Comparison of ENCODE assay signal across 10 mouse cellular contexts in genomic region chr3:84428994-84429725, GRCm38 (mm10). TPM values are rescaled to one million over a fixed set of nuclear protein-coding genes. Genes with fewer than 3 reads are reported as not detected.
DNase-seq lines count a peak whose midpoint lies in the region; ATAC-seq and TF ChIP-seq lines count a peak whose summit lies in the region.
"Had no signal": no experiment of that assay in that cellular context is flagged by ENCODE, and none has a peak within 500 bp of the region (broad histone marks: within the 10 kb centered on the region; RNA-seq: fewer than 3 reads in every experiment).

No protein-coding gene starts in this region.

- H3K36me3 ChIP-seq in kidney, adult 2 months (ENCODE audit: control insufficient read depth, insufficient read depth, low read length), result no peaks in the 10 kb centered on the region
- no peaks in the 10 kb centered on the region for H3K36me3 ChIP-seq in forebrain, embryonic 14.5 days (ENCODE audit: control insufficient read depth, insufficient read depth, low read length)
- H3K36me3 ChIP-seq in forebrain, embryonic 13.5 days (ENCODE audit: poor library complexity, severe bottlenecking), result no peaks in the 10 kb centered on the region
- H3K36me3 ChIP-seq: hindbrain, embryonic 15.5 days had no signal

- no peak for ATAC-seq in inflammation-experienced regulatory T-cells, adult 6 months
- no peak for ATAC-seq in forebrain, embryonic 14.5 days
- ATAC-seq in forebrain, embryonic 13.5 days, result no peak

- DNase-seq in gastrocnemius, adult 2 months, result peak; percentile 56
- DNase-seq in gastrocnemius, postnatal 10 days, result no peak
- DNase-seq in adrenal gland, adult 2 months, result peak; percentile 88
- peak; percentile 87 for DNase-seq in kidney, adult 2 months
- peak; percentile 75 for DNase-seq in lung, postnatal 25 days (ENCODE audit: low spot score)
- DNase-seq in forebrain, embryonic 14.5 days (ENCODE audit: low spot score), result no peak
- DNase-seq: right cerebral cortex, postnatal 25 days had no signal

- H3K27ac ChIP-seq in gastrocnemius, adult 2 months, result no peak overlapping the region
- no peak overlapping the region for H3K27ac ChIP-seq in kidney, adult 2 months (ENCODE audit: insufficient read depth, low read depth, low read length)
- no peak overlapping the region for H3K27ac ChIP-seq in forebrain, embryonic 14.5 days (ENCODE audit: low read depth, low read length)
- no peak overlapping the region for H3K27ac ChIP-seq in forebrain, embryonic 13.5 days
- H3K27ac ChIP-seq: hindbrain, embryonic 15.5 days had no signal

- H3K4me2 ChIP-seq in forebrain, embryonic 14.5 days (ENCODE audit: low read length), result no peak overlapping the region
- no peak overlapping the region for H3K4me2 ChIP-seq in forebrain, embryonic 13.5 days
- H3K4me2 ChIP-seq: hindbrain, embryonic 15.5 days had no signal

- H3K4me3 ChIP-seq in gastrocnemius, adult 2 months, result no peak overlapping the region
- no peak overlapping the region for H3K4me3 ChIP-seq in kidney, adult 2 months (ENCODE audit: insufficient read depth, low read depth, low read length)
- H3K4me3 ChIP-seq in forebrain, embryonic 14.5 days (ENCODE audit: low read depth, low read length), result no peak overlapping the region
- no peak overlapping the region for H3K4me3 ChIP-seq in forebrain, embryonic 13.5 days
- H3K4me3 ChIP-seq: hindbrain, embryonic 15.5 days had no signal

- no peak for TF ChIP-seq POLR2A in kidney, adult 2 months (IDR thresholded peaks at IDR 0.05; ENCODE audit: low read depth, low read length)

- H3K27me3 ChIP-seq in kidney, adult 2 months (replicated peaks; ENCODE audit: control insufficient read depth, insufficient read depth, low read length), result no peaks in the 10 kb centered on the region
- H3K27me3 ChIP-seq in forebrain, embryonic 14.5 days (replicated peaks; ENCODE audit: control insufficient read depth, insufficient read depth, low read length), result no peaks in the 10 kb centered on the region
- H3K27me3 ChIP-seq in forebrain, embryonic 13.5 days, result no peaks in the 10 kb centered on the region
- H3K27me3 ChIP-seq: hindbrain, embryonic 15.5 days had no signal

- no peak for TF ChIP-seq CTCF in gastrocnemius, adult 2 months (IDR thresholded peaks at IDR 0.05)
- no peak for TF ChIP-seq CTCF in kidney, adult 2 months (conservative IDR thresholded peaks at IDR 0.05; ENCODE audit: insufficient read depth, insufficient read length, low read depth, low read length)

- WGBS in kidney, adult 2 months, result 55% methylated on average over 12 of the region's 12 CpGs
- WGBS in forebrain, embryonic 14.5 days, result 93% methylated on average over 12 of the region's 12 CpGs
- WGBS in forebrain, embryonic 13.5 days, result 94% methylated on average over 12 of the region's 12 CpGs

- H3K9ac ChIP-seq in forebrain, embryonic 14.5 days (ENCODE audit: low read length), result no peak overlapping the region
- H3K9ac ChIP-seq in forebrain, embryonic 13.5 days, result no peak overlapping the region
- H3K9ac ChIP-seq: hindbrain, embryonic 15.5 days had no signal

- intact Hi-C loops in gastrocnemius, adult 2 months (cut with DNase I), result no loop called here

- no peaks in the 10 kb centered on the region for H3K9me3 ChIP-seq in forebrain, embryonic 14.5 days (replicated peaks; ENCODE audit: control insufficient read depth, low read length)
- H3K9me3 ChIP-seq in forebrain, embryonic 13.5 days (replicated peaks), result no peaks in the 10 kb centered on the region
- H3K9me3 ChIP-seq: hindbrain, embryonic 15.5 days had no signal

- peaks cover 3% of the 10 kb centered on the region; the same call in 1 of the 2 replicates for H3K4me1 ChIP-seq in kidney, adult 2 months (ENCODE audit: control insufficient read depth, insufficient read depth, low read length)
- H3K4me1 ChIP-seq in forebrain, embryonic 14.5 days (ENCODE audit: control insufficient read depth, insufficient read depth, low read length), result no peaks in the 10 kb centered on the region
- H3K4me1 ChIP-seq in forebrain, embryonic 13.5 days, result peaks cover 18% of the 10 kb centered on the region
- H3K4me1 ChIP-seq: hindbrain, embryonic 15.5 days had no signal

RNA-seq across cellular contexts. Expression of gene Fhdc1, which starts 51.1 kb away (rescaled TPM):
- under 1 TPM; 0.14 to 0.15 TPM for total RNA-seq in gastrocnemius, adult 2 months (2021)
- 1 to 10 TPM in 1 of 2 experiments, under 1 TPM in 1; 0.82 to 2.1 TPM for total RNA-seq in gastrocnemius, postnatal 10 days (2021)
- 1 to 10 TPM; 2.2 to 4.7 TPM for total RNA-seq in adrenal gland, adult 2 months (2021)
- 1.7 and 2.2 TPM in 2 replicates for polyA plus RNA-seq in adrenal gland, adult 2 months (2012; rRNA removed)
- 0.58 and 0.80 TPM in 2 replicates for polyA plus RNA-seq in kidney, adult 2 months (2012; rRNA removed)
- 1 to 10 TPM in 2 of 3 experiments, under 1 TPM in 1; 0.52 to 1.6 (median 1.3) TPM for polyA plus RNA-seq in inflammation-experienced regulatory T-cells, adult 6 months (2017; shearing (Covaris generic))
- 1.3 and 2.8 TPM in 2 replicates for polyA plus RNA-seq in forebrain, embryonic 14.5 days (2014; fragmentation: Nextera tagmentation; extraction: Ambion mirVana)
- polyA plus RNA-seq in forebrain, embryonic 13.5 days (2015; fragmentation: Nextera tagmentation; extraction: Ambion mirVana), result 1.3 and 1.8 TPM in 2 replicates

Comparison
In these comparisons a context has a peak if more than half of its experiments do, and no peak if none do; other contexts are left out.
1. DNase-seq: peak in gastrocnemius, adult 2 months (single experiment), adrenal gland, adult 2 months (single experiment), kidney, adult 2 months (single experiment) and lung, postnatal 25 days (single experiment); none in gastrocnemius, postnatal 10 days (single experiment) and forebrain, embryonic 14.5 days (single experiment).